ENCODE assay signal across 18 mouse cellular contexts in genomic region chr14:38289661-38290060, GRCm38 (mm10).
"Had no signal": no experiment of that assay in that cellular context is flagged by ENCODE, and none has a peak within 500 bp of the region (broad histone marks: within the 10 kb centered on the region; RNA-seq: fewer than 3 reads in every experiment).

No protein-coding gene starts in this region.

- H3K4me2 ChIP-seq: lung, embryonic 15.5 days; midbrain, embryonic 11.5 days; midbrain, embryonic 13.5 days; midbrain, embryonic 15.5 days; neural tube, embryonic 12.5 days; stomach, embryonic 15.5 days had no signal

- H3K9me3 ChIP-seq: lung, embryonic 15.5 days; megakaryocyte, embryonic 14.5 days; midbrain, embryonic 13.5 days; midbrain, embryonic 15.5 days; neural tube, embryonic 12.5 days; stomach, embryonic 15.5 days had no signal

- H3K36me3 ChIP-seq: lung, embryonic 15.5 days; midbrain, embryonic 13.5 days; midbrain, embryonic 15.5 days; neural tube, embryonic 12.5 days; stomach, embryonic 15.5 days had no signal

- H3K4me3 ChIP-seq: lung, embryonic 15.5 days; megakaryocyte, embryonic 14.5 days; midbrain, embryonic 13.5 days; midbrain, embryonic 15.5 days; neural tube, embryonic 12.5 days; stomach, embryonic 15.5 days had no signal

- H3K27me3 ChIP-seq: lung, embryonic 15.5 days; megakaryocyte, embryonic 14.5 days; midbrain, embryonic 13.5 days; midbrain, embryonic 15.5 days; neural tube, embryonic 12.5 days; stomach, embryonic 15.5 days had no signal

- H3K9ac ChIP-seq: liver, postnatal 0 days; lung, embryonic 15.5 days; midbrain, embryonic 13.5 days; midbrain, embryonic 15.5 days; neural tube, embryonic 12.5 days; stomach, embryonic 15.5 days had no signal

- DNase-seq: liver, postnatal 0 days; lung, adult 2 months; lung, postnatal 14 days; lung, postnatal 36 days; right cerebral cortex, postnatal 14 days; thymus, adult 2 months; thymus, postnatal 14 days; thymus, postnatal 36 days had no signal

- H3K27ac ChIP-seq: lung, embryonic 15.5 days; macrophage; midbrain, embryonic 13.5 days; midbrain, embryonic 15.5 days; neural tube, embryonic 12.5 days; stomach, embryonic 15.5 days; stomach, postnatal 0 days had no signal

- H3K4me1 ChIP-seq: lung, embryonic 15.5 days; megakaryocyte, embryonic 14.5 days; midbrain, embryonic 13.5 days; midbrain, embryonic 15.5 days; neural tube, embryonic 12.5 days; stomach, embryonic 15.5 days had no signal

- ATAC-seq: liver, postnatal 0 days; lung, postnatal 0 days; midbrain, embryonic 13.5 days; midbrain, embryonic 15.5 days had no signal
